Mouse (Mus musculus) megakaryocyte, embryonic 14.5 days (primary cell): ENCODE measurements around the gene Vmn1r184.
"Not testable (repeated sequence)": the region's sequence is repeated elsewhere in the genome, so short reads cannot be mapped to it uniquely, and the experiment has no call there.

Experiments used
- FLI1 ChIP-seq: IDR thresholded peaks from 2 replicates; pipeline ENCODE4 v1.6.1; 2012; ENCODE audit warnings: low read length, inconsistent platforms, mixed read lengths
- GATA1 ChIP-seq: IDR thresholded peaks from 3 replicates; pipeline ENCODE4 v1.6.1; 2012; ENCODE audit warnings: mixed read lengths, low read length, inconsistent platforms, borderline replicate concordance

GRCm38 (mm10) chr7:26260034-26260433, at the start of gene Vmn1r184:
- TF ChIP-seq GATA1, FLI1: not testable (repeated sequence)
